ENCODE assay signal across 9 mouse cellular contexts in genomic region chr6:38949683-38950161, GRCm38 (mm10).
DNase-seq lines count a peak whose midpoint lies in the region; ATAC-seq lines count a peak whose summit lies in the region.
"Had no signal": no experiment of that assay in that cellular context is flagged by ENCODE, and none has a peak within 500 bp of the region (broad histone marks: within the 10 kb centered on the region; RNA-seq: fewer than 3 reads in every experiment).

No protein-coding gene starts in this region.

- DNase-seq in forebrain, embryonic 10.5 days (ENCODE audit: extremely low spot score, low spot score): no peak
- DNase-seq in kidney, postnatal 14 days: peak; percentile 56
- peak; percentile 63 to 66 for DNase-seq in lung, postnatal 4 days
- DNase-seq in cerebellum, postnatal 36 days: no peak
- no peak for DNase-seq in layer of hippocampus, adult 18-20 months (ENCODE audit: low spot score in 2 of 2)
- no peak for DNase-seq in thymus, postnatal 4 days

- H3K36me3 ChIP-seq in forebrain, embryonic 10.5 days (replicated peaks): no peaks in the 10 kb centered on the region
- no peaks in the 10 kb centered on the region for H3K36me3 ChIP-seq in forebrain, embryonic 15.5 days
- H3K36me3 ChIP-seq in heart, embryonic 11.5 days (ENCODE audit: control insufficient read depth, insufficient read depth, low read length): no peaks in the 10 kb centered on the region
- H3K36me3 ChIP-seq: stomach, embryonic 15.5 days had no signal

- ATAC-seq in forebrain, embryonic 15.5 days (replicated peaks): no peak
- no peak for ATAC-seq in heart, embryonic 11.5 days (replicated peaks; ENCODE audit: insufficient number of reproducible peaks, low FRiP score, low TSS enrichment)

- no peaks in the 10 kb centered on the region for H3K9me3 ChIP-seq in forebrain, embryonic 10.5 days
- no peaks in the 10 kb centered on the region for H3K9me3 ChIP-seq in forebrain, embryonic 15.5 days
- no peaks in the 10 kb centered on the region for H3K9me3 ChIP-seq in heart, embryonic 11.5 days (replicated peaks; ENCODE audit: control insufficient read depth, low read length)
- H3K9me3 ChIP-seq: stomach, embryonic 15.5 days had no signal

- H3K27me3 ChIP-seq in forebrain, embryonic 10.5 days (ENCODE audit: poor library complexity, severe bottlenecking): no peaks in the 10 kb centered on the region
- no peaks in the 10 kb centered on the region for H3K27me3 ChIP-seq in forebrain, embryonic 15.5 days
- H3K27me3 ChIP-seq in heart, embryonic 11.5 days (ENCODE audit: control insufficient read depth, insufficient read depth, low read length): no peaks in the 10 kb centered on the region
- H3K27me3 ChIP-seq: stomach, embryonic 15.5 days had no signal

- H3K4me2 ChIP-seq in forebrain, embryonic 15.5 days (replicated peaks): no peak overlapping the region
- no peak overlapping the region; the same call in 1 of the 2 replicates for H3K4me2 ChIP-seq in heart, embryonic 11.5 days
- H3K4me2 ChIP-seq: stomach, embryonic 15.5 days had no signal

- no peak overlapping the region for H3K9ac ChIP-seq in forebrain, embryonic 15.5 days (replicated peaks)
- H3K9ac ChIP-seq in heart, embryonic 11.5 days (ENCODE audit: low read depth, low read length): 0 out of 2 replicates have a peak overlapping the region, but pooled peaks have one; percentile 6
- H3K9ac ChIP-seq: stomach, embryonic 15.5 days had no signal

- peaks cover 6% of the 10 kb centered on the region; the same call in 1 of the 2 replicates for H3K4me1 ChIP-seq in forebrain, embryonic 10.5 days
- H3K4me1 ChIP-seq in forebrain, embryonic 15.5 days: no peaks in the 10 kb centered on the region
- peaks cover 14% of the 10 kb centered on the region; the same call in 1 of the 2 replicates for H3K4me1 ChIP-seq in heart, embryonic 11.5 days (ENCODE audit: control insufficient read depth, insufficient read depth, low read length)
- H3K4me1 ChIP-seq: stomach, embryonic 15.5 days had no signal

- peak overlapping the region; percentile 6; the same call in 1 of the 2 replicates for H3K27ac ChIP-seq in forebrain, embryonic 10.5 days
- no peak overlapping the region for H3K27ac ChIP-seq in forebrain, embryonic 15.5 days (replicated peaks)
- H3K27ac ChIP-seq in heart, embryonic 11.5 days (ENCODE audit: low read depth, low read length): peak overlapping the region; percentile 62
- H3K27ac ChIP-seq: stomach, embryonic 15.5 days had no signal

- 71% methylated on average over 5 of the region's 5 CpGs for WGBS in forebrain, embryonic 10.5 days
- 69% methylated on average over 5 of the region's 5 CpGs for WGBS in forebrain, embryonic 15.5 days
- 13% methylated on average over 5 of the region's 5 CpGs for WGBS in heart, embryonic 11.5 days (ENCODE audit: insufficient replicate concordance)

- no peak overlapping the region for H3K4me3 ChIP-seq in forebrain, embryonic 10.5 days
- H3K4me3 ChIP-seq in forebrain, embryonic 15.5 days: no peak overlapping the region
- no peak overlapping the region for H3K4me3 ChIP-seq in heart, embryonic 11.5 days (ENCODE audit: low read depth, low read length)
- H3K4me3 ChIP-seq: stomach, embryonic 15.5 days had no signal

Comparison
In these comparisons a context has a peak if more than half of its experiments do, and no peak if none do; other contexts are left out.
1. DNase-seq: peak in kidney, postnatal 14 days (single experiment) and lung, postnatal 4 days (2 of 2); none in forebrain, embryonic 10.5 days (single experiment), cerebellum, postnatal 36 days (0 of 2), layer of hippocampus, adult 18-20 months (0 of 2) and thymus, postnatal 4 days (single experiment).